ENCODE assay signal across 8 mouse cellular contexts in the genomic region with DNA sequence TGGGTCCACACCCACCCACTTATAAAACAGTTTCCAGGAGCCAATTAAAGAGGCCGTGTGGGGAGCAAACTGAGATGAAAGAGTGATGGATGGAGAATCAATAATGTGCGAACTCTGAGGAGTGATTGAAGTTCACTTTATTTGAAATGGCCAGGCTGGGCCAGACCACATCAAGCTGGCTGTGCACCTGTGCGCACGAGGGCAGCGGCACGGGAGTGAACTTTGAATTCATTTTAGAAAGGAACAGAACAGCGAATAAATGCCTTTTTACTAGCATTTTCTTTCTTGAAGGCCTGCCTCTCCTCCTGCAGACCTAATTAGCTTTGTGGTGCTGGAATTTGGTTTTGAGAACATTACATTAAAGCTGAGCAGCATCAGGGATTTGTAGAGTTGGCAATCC.
DNase-seq lines count a peak whose midpoint lies in the region; ATAC-seq and TF ChIP-seq lines count a peak whose summit lies in the region.

No protein-coding gene starts in this region.

- no peak overlapping the region for H3K4me3 ChIP-seq in lung, embryonic 14.5 days (ENCODE audit: low read depth, low read length)
- no peak overlapping the region for H3K4me3 ChIP-seq in lung, adult 2 months (replicated peaks; ENCODE audit: extremely low read depth, low read depth, low read length)
- H3K4me3 ChIP-seq in hindbrain, embryonic 11.5 days (ENCODE audit: low read depth, low read length): no peak overlapping the region
- H3K4me3 ChIP-seq in kidney, postnatal 0 days (replicated peaks; ENCODE audit: low read depth, low read length): no peak overlapping the region
- no peak overlapping the region for H3K4me3 ChIP-seq in neural tube, embryonic 15.5 days (replicated peaks)

- 33% methylated on average over 7 of the region's 7 CpGs for WGBS in lung, embryonic 14.5 days
- 74% methylated on average over 7 of the region's 7 CpGs for WGBS in lung, adult 2 months
- 15% methylated on average over 7 of the region's 7 CpGs for WGBS in hindbrain, embryonic 11.5 days
- 22% methylated on average over 7 of the region's 7 CpGs for WGBS in kidney, postnatal 0 days
- 34% methylated on average over 7 of the region's 7 CpGs for WGBS in neural tube, embryonic 15.5 days

- no peak for ATAC-seq in lung, embryonic 14.5 days (ENCODE audit: insufficient read depth)
- no peak for ATAC-seq in hindbrain, embryonic 11.5 days (ENCODE audit: low FRiP score)
- ATAC-seq in kidney, postnatal 0 days (replicated peaks; ENCODE audit: low FRiP score, low read depth): no peak
- no peak for ATAC-seq in neural tube, embryonic 15.5 days (ENCODE audit: low FRiP score)
- no peak for ATAC-seq in activated CD4-positive, CD25-positive, alpha-beta regulatory T cell, adult 4 months

- H3K27me3 ChIP-seq in lung, embryonic 14.5 days (ENCODE audit: insufficient read depth, low read length): no peaks in the 10 kb centered on the region
- no peaks in the 10 kb centered on the region for H3K27me3 ChIP-seq in hindbrain, embryonic 11.5 days (ENCODE audit: control insufficient read depth, insufficient read depth, low read length)
- no peaks in the 10 kb centered on the region for H3K27me3 ChIP-seq in kidney, postnatal 0 days (ENCODE audit: insufficient read depth, low read length)
- no peaks in the 10 kb centered on the region for H3K27me3 ChIP-seq in neural tube, embryonic 15.5 days (replicated peaks)

- H3K27ac ChIP-seq in lung, embryonic 14.5 days (ENCODE audit: low read depth): peak overlapping the region; percentile 83
- 0 out of 2 replicates have a peak overlapping the region, but pooled peaks have one; percentile 51 for H3K27ac ChIP-seq in hindbrain, embryonic 11.5 days (ENCODE audit: low read depth, low read length)
- H3K27ac ChIP-seq in kidney, postnatal 0 days: peak overlapping the region; percentile 88
- H3K27ac ChIP-seq in neural tube, embryonic 15.5 days (replicated peaks): 0 out of 2 replicates have a peak overlapping the region, but pooled peaks have one; percentile 33

- TF ChIP-seq CTCF in lung, embryonic 14.5 days (IDR thresholded peaks at IDR 0.05; ENCODE audit: low read depth): no peak
- no peak for TF ChIP-seq CTCF in lung, adult 2 months (IDR thresholded peaks at IDR 0.05; ENCODE audit: insufficient read depth, low read length)
- no peak for TF ChIP-seq CTCF in kidney, postnatal 0 days (IDR thresholded peaks at IDR 0.05; ENCODE audit: low read depth)

- no peak for DNase-seq in lung, embryonic 14.5 days
- DNase-seq in lung, adult 2 months: no peak
- DNase-seq in hindbrain, embryonic 11.5 days (ENCODE audit: low spot score): no peak
- no peak for DNase-seq in kidney, postnatal 0 days (ENCODE audit: low spot score)
- DNase-seq in cerebellum, adult 9-11 months: no peak
- DNase-seq in layer of hippocampus, adult 8-10 months (ENCODE audit: low spot score in 2 of 2): no peak

- peak overlapping the region; percentile 34 for H3K4me2 ChIP-seq in lung, embryonic 14.5 days
- no peak overlapping the region for H3K4me2 ChIP-seq in hindbrain, embryonic 11.5 days (replicated peaks; ENCODE audit: low read depth, low read length)
- H3K4me2 ChIP-seq in kidney, postnatal 0 days (ENCODE audit: low read length): peak overlapping the region; percentile 29
- no peak overlapping the region for H3K4me2 ChIP-seq in neural tube, embryonic 15.5 days

- H3K36me3 ChIP-seq in lung, embryonic 14.5 days (ENCODE audit: insufficient read depth): no peaks in the 10 kb centered on the region
- no peaks in the 10 kb centered on the region for H3K36me3 ChIP-seq in hindbrain, embryonic 11.5 days (ENCODE audit: control insufficient read depth, insufficient read depth, low read length)
- H3K36me3 ChIP-seq in kidney, postnatal 0 days (ENCODE audit: insufficient read depth, low read length): no peaks in the 10 kb centered on the region
- H3K36me3 ChIP-seq in neural tube, embryonic 15.5 days: no peaks in the 10 kb centered on the region

- TF ChIP-seq POLR2A in lung, adult 2 months (IDR thresholded peaks at IDR 0.05; ENCODE audit: borderline replicate concordance, extremely low read depth, low read depth, low read length): no peak

- H3K4me1 ChIP-seq in lung, embryonic 14.5 days (ENCODE audit: insufficient read depth): peaks cover 28% of the 10 kb centered on the region
- H3K4me1 ChIP-seq in lung, adult 2 months (ENCODE audit: control insufficient read depth, insufficient read depth, low read length): 0 out of 2 replicates have a peak, but pooled peaks cover 3% of the 10 kb centered on the region
- peaks cover 26% of the 10 kb centered on the region for H3K4me1 ChIP-seq in hindbrain, embryonic 11.5 days (replicated peaks; ENCODE audit: control insufficient read depth, insufficient read depth, low read length)
- H3K4me1 ChIP-seq in kidney, postnatal 0 days (replicated peaks; ENCODE audit: insufficient read depth, low read length): peaks cover 43% of the 10 kb centered on the region
- peaks cover 44% of the 10 kb centered on the region for H3K4me1 ChIP-seq in neural tube, embryonic 15.5 days

- H3K9ac ChIP-seq in lung, embryonic 14.5 days: no peak overlapping the region
- no peak overlapping the region; the same call in 1 of the 2 replicates for H3K9ac ChIP-seq in hindbrain, embryonic 11.5 days (ENCODE audit: low read depth, low read length)
- H3K9ac ChIP-seq in kidney, postnatal 0 days (ENCODE audit: low read depth, low read length): no peak overlapping the region; the same call in 1 of the 2 replicates
- 0 out of 2 replicates have a peak overlapping the region, but pooled peaks have one; percentile 34 for H3K9ac ChIP-seq in neural tube, embryonic 15.5 days (replicated peaks)

- H3K9me3 ChIP-seq in lung, embryonic 14.5 days (ENCODE audit: low read depth, low read length): no peaks in the 10 kb centered on the region
- no peaks in the 10 kb centered on the region for H3K9me3 ChIP-seq in hindbrain, embryonic 11.5 days (ENCODE audit: control insufficient read depth, low read length)
- H3K9me3 ChIP-seq in kidney, postnatal 0 days (replicated peaks; ENCODE audit: low read length): no peaks in the 10 kb centered on the region
- H3K9me3 ChIP-seq in neural tube, embryonic 15.5 days (replicated peaks): no peaks in the 10 kb centered on the region

Comparison
In these comparisons a context has a peak if more than half of its experiments do, and no peak if none do; other contexts are left out.
1. H3K27ac ChIP-seq: peak in every context shown above with its lines; median percentile 88 in kidney, postnatal 0 days; 83 in lung, embryonic 14.5 days; 51 in hindbrain, embryonic 11.5 days; 33 in neural tube, embryonic 15.5 days.
2. H3K4me2 ChIP-seq: peak in lung, embryonic 14.5 days (single experiment) and kidney, postnatal 0 days (single experiment); none in hindbrain, embryonic 11.5 days (single experiment) and neural tube, embryonic 15.5 days (single experiment).